Mouse (Mus musculus) ovary, postnatal 36 days (tissue): ENCODE results near the gene Rps24.
"Not testable (repeated sequence)": the region's sequence is repeated elsewhere in the genome, so short reads cannot be mapped to it uniquely, and the experiment has no call there.

Experiments used
- DNase-seq: peaks from one replicate; pipeline ENCODE4 v3.0.0; 2022; ENCODE audit warnings: low spot score, mixed read lengths

The Rps24 gene

GRCm38 (mm10) chr14:24486773-24487227 lies at the start of gene Rps24, which contains the start of gene Polr3a:
TSS of gene Rps24 (plus strand) at chr14:24487125.
TSS of gene Polr3a (minus strand) at chr14:24487058.
- DNase-seq, result peak; percentile 87

GRCm38 (mm10) chr14:24443529-24443928 lies 43.4 kb upstream of the Rps24 start:
- not testable (repeated sequence) for DNase-seq

- no peak for DNase-seq
These were observed 28.7 kb upstream of the Rps24 start for GRCm38 (mm10) chr14:24458191-24458590.

- DNase-seq, result no peak
These were observed 18.1 kb upstream of the Rps24 start for GRCm38 (mm10) chr14:24468806-24469205.

- DNase-seq, result no peak
These were observed 621 bp upstream of the Rps24 start for GRCm38 (mm10) chr14:24486241-24486767.

GRCm38 (mm10) chr14:24489772-24490171 lies 2.8 kb downstream of the Rps24 start:
- DNase-seq, result not testable (repeated sequence)

GRCm38 (mm10) chr14:24490468-24491265 lies 3.7 kb downstream of the Rps24 start:
- DNase-seq, result peak; percentile 96

- no peak for DNase-seq
These were observed 4.5 kb downstream of the Rps24 start for GRCm38 (mm10) chr14:24491266-24491981.

- DNase-seq, result no peak
These were observed 6.3 kb downstream of the Rps24 start for GRCm38 (mm10) chr14:24493256-24493655.

- DNase-seq, result no peak
These were observed 9.6 kb downstream of the Rps24 start for GRCm38 (mm10) chr14:24496507-24496906.

GRCm38 (mm10) chr14:24497443-24497842 lies 10.5 kb downstream of the Rps24 start:
- no peak for DNase-seq

- DNase-seq, result no peak
These were observed 11.8 kb downstream of the Rps24 start for GRCm38 (mm10) chr14:24498561-24499255.

GRCm38 (mm10) chr14:24499478-24499877 lies 12.6 kb downstream of the Rps24 start:
- no peak for DNase-seq

GRCm38 (mm10) chr14:24500091-24500844 lies 13.3 kb downstream of the Rps24 start:
- DNase-seq, result peak; percentile 81

- DNase-seq, result no peak
These were observed 13.9 kb downstream of the Rps24 start for GRCm38 (mm10) chr14:24500845-24501186.

GRCm38 (mm10) chr14:24501256-24501655 lies 14.3 kb downstream of the Rps24 start:
- DNase-seq, result no peak

- no peak for DNase-seq
These were observed 20.6 kb downstream of the Rps24 start for GRCm38 (mm10) chr14:24507452-24508069.

- DNase-seq, result no peak
These were observed 21.3 kb downstream of the Rps24 start for GRCm38 (mm10) chr14:24508070-24508773.

- DNase-seq, result no peak
These were observed 22.6 kb downstream of the Rps24 start for GRCm38 (mm10) chr14:24509557-24509956.

GRCm38 (mm10) chr14:24510218-24510617 lies 23.3 kb downstream of the Rps24 start:
- DNase-seq, result no peak
